Mouse (Mus musculus) embryonic facial prominence, embryonic 10.5 days (tissue): ENCODE results near the gene Olfr531. TPM values are rescaled to one million over a fixed set of nuclear protein-coding genes. Genes with fewer than 3 reads are reported as not detected.

Source experiments
- DNase-seq: peaks from one replicate; pipeline ENCODE4 v3.0.0-alpha.2; 2017; ENCODE audit warnings: low spot score
- H3K27ac ChIP-seq: fragments of 300-500 bp; sonication (generic); replicated peaks from 2 replicates; pipeline ENCODE4 v1.5.1; 2016; ENCODE audit warnings: mild to moderate bottlenecking
- H3K27me3 ChIP-seq: fragments of 300-500 bp; sonication (generic); replicated peaks from 2 replicates; pipeline ENCODE4 v1.6.1; 2016; ENCODE audit warnings: low read depth, mild to moderate bottlenecking; ENCODE audit not compliant: poor library complexity, severe bottlenecking
- H3K36me3 ChIP-seq: fragments of 300-500 bp; sonication (generic); replicated peaks from 2 replicates; pipeline ENCODE4 v1.6.1; 2016; ENCODE audit warnings: mild to moderate bottlenecking, moderate library complexity
- H3K4me1 ChIP-seq: fragments of 300-500 bp; sonication (generic); 2 replicates; pipeline ENCODE4 v1.6.1; 2016
- H3K4me3 ChIP-seq: fragments of 300-500 bp; sonication (generic); 2 replicates; pipeline ENCODE4 v1.5.1; 2016; ENCODE audit warnings: mild to moderate bottlenecking, moderate library complexity
- H3K9me3 ChIP-seq: fragments of 300-500 bp; sonication (generic); 2 replicates; pipeline ENCODE4 v1.6.1; 2016; ENCODE audit warnings: mild to moderate bottlenecking
- whole genome bisulfite sequencing: fragments of 180-500 bp; shearing (Covaris S2); methylation state at CpG from one replicate; pipeline ENCODE4 v1.1.7; 2016; 5-methylcytosine and 5-hydroxymethylcytosine counted together
- polyA plus RNA-seq: library from polyadenylated mRNA; unstranded; fragments of >200 nt; fragmentation: Nextera tagmentation; extraction: Ambion mirVana; gene quantifications from 2 replicates; pipeline ENCODE4 v1.2.1, GENCODE M21; 2016

The Olfr531 gene
- not detected in 2 replicates for polyA plus RNA-seq

GRCm38 (mm10) chr7:140402818-140403217 is at the start of gene Olfr531:
Gene Olfr531 (minus strand): TSS chr7:140402918.
- Histone ChIP-seq H3K27ac (no peak within 1 kb of the TSS), H3K36me3 (no peaks in the 10 kb centered on the region), H3K9me3 (no peaks in the 10 kb centered on the region), H3K27me3 (no peaks in the 10 kb centered on the region), H3K4me1 (no peaks in the 10 kb centered on the region), H3K4me3 (no peak within 1 kb of the TSS)
- 90% methylated on average over 1 of the region's 1 CpGs for WGBS
- no peak for DNase-seq

DNA sequence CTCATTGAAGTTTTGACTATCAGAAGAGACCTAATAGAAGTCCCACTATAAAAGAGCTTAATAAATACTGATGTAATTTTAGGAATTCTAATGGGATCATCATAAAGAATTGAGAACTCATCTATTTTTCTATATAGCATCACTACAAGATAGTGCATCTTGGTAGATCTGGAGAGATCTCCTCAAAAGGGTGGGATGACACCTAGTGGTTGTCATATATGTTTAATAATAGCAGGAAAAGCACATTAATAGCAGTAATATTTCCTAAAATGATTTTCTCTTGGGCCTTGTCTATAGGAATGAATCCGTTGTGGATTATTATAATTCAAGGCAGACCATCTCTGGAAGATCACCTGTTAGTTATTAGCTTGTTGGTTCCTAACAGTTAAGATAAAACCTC is 40.4 kb upstream of the Olfr531 start:
- Histone ChIP-seq H3K9me3 (no peaks in the 10 kb centered on the region), H3K4me1 (no peaks in the 10 kb centered on the region), H3K27ac (no peak overlapping the region), H3K27me3 (no peaks in the 10 kb centered on the region), H3K36me3 (no peaks in the 10 kb centered on the region), H3K4me3 (no peak overlapping the region)
- no peak for DNase-seq
- 84% methylated on average over 1 of the region's 1 CpGs for WGBS

- Histone ChIP-seq H3K9me3 (no peaks in the 10 kb centered on the region), H3K4me3 (no peak within 1 kb of the TSS), H3K36me3 (no peaks in the 10 kb centered on the region), H3K27me3 (no peaks in the 10 kb centered on the region), H3K4me1 (no peaks in the 10 kb centered on the region), H3K27ac (no peak within 1 kb of the TSS)
- WGBS: 90% methylated on average over 1 of the region's 1 CpGs
- no peak for DNase-seq
Measured at GRCm38 (mm10) chr7:140421539-140421938, 18.8 kb upstream of the Olfr531 start, which contains the start of gene Olfr532. Gene Olfr532 (minus strand): TSS chr7:140421639.

- Histone ChIP-seq H3K27ac (no peak overlapping the region), H3K9me3 (no peaks in the 10 kb centered on the region), H3K4me3 (no peak overlapping the region), H3K36me3 (no peaks in the 10 kb centered on the region), H3K4me1 (no peaks in the 10 kb centered on the region), H3K27me3 (no peaks in the 10 kb centered on the region)
- no peak for DNase-seq
- WGBS: 96% methylated on average over 2 of the region's 2 CpGs
Measured at GRCm38 (mm10) chr7:140376911-140377310, 25.8 kb downstream of the Olfr531 start.

DNA sequence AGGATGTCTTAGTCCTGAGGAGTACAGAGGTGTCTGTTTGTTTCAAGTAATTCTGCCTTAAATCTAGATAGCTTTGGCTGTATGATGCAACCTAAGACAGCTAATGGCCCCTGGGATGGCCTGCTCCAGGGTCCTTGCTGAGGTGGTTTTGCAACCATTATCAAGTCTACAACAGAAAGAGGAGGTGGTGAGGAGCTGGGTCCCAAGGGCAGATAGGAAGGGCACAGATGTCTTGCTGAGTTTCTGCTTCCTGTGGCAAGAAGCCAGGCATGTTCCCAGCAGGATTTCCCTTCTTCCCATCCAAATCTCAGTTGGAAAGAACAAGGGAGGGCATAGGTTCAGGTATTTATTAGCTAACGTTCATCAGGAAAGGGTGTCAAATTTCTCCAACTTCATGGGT is 26.5 kb downstream of the Olfr531 start, which contains the start of gene Olfr530:
Gene Olfr530, minus strand, starts transcription at position 101 of the 400 bp plus-strand sequence.
- no peaks in the 10 kb centered on the region for H3K27me3 ChIP-seq
- no peaks in the 10 kb centered on the region for H3K9me3 ChIP-seq
- 29% methylated on average over 1 of the region's 1 CpGs for WGBS
- no peak for DNase-seq
- no peak within 1 kb of the TSS for H3K4me3 ChIP-seq
- H3K27ac ChIP-seq: no peak within 1 kb of the TSS
- no peaks in the 10 kb centered on the region for H3K4me1 ChIP-seq
- H3K36me3 ChIP-seq: no peaks in the 10 kb centered on the region

DNA sequence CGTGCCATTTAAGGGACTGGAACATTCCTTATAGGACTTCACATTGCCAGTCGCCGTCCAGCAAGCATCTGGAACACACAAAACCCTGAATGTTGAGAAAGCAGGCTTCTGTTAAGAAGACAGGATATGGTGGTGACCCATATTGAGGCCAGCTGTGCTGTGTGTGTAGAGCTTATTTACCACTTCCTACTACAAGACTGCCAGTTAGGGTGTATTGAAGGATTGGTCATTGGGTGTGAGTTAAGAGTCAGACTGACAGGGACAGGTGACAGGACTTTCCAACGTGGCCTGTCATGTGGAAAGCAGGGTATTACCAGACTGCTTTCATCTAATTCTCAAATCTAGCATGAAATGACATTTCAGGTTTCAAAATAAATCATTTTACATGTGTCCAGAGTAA is 28.4 kb downstream of the Olfr531 start:
- DNase-seq: no peak
- no peak overlapping the region for H3K27ac ChIP-seq
- H3K36me3 ChIP-seq: no peaks in the 10 kb centered on the region
- no peaks in the 10 kb centered on the region for H3K27me3 ChIP-seq
- WGBS: 80% methylated on average over 4 of the region's 4 CpGs
- H3K9me3 ChIP-seq: no peaks in the 10 kb centered on the region
- no peak overlapping the region for H3K4me3 ChIP-seq
- no peaks in the 10 kb centered on the region for H3K4me1 ChIP-seq

DNA sequence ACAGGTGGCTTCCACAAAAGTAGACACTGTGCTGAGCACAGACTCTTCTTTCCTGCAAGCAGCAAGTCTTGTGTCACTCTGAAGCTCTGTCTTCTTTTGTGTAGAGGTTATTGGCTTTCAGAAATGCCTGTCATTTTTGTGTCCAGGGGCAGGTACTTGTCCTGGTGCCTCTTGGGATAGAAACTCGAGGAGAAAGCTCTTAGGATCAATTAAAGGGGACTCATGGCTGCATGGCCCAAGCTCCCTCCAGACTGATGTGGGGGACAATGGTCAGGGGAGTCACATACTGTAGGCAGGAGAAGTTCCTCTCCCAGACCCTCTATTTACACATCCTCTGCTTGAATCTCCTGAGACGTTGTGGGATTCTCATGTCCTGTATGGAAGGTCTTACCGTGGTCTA is 41.1 kb downstream of the Olfr531 start, which contains the start of gene Olfr60:
Gene Olfr60, minus strand, starts transcription at position 101 of the 400 bp plus-strand sequence.
- Histone ChIP-seq H3K9me3 (no peaks in the 10 kb centered on the region), H3K27me3 (no peaks in the 10 kb centered on the region), H3K4me3 (no peak within 1 kb of the TSS), H3K36me3 (no peaks in the 10 kb centered on the region), H3K4me1 (no peaks in the 10 kb centered on the region), H3K27ac (no peak within 1 kb of the TSS)
- no peak for DNase-seq
- 69% methylated on average over 3 of the region's 3 CpGs for WGBS

Other genes with a start within 250 kb of the Olfr531 start
- 0.15 and 0.67 TPM in 2 replicates for gene Sprn, start 248.0 kb downstream of the Olfr531 start, polyA plus RNA-seq
- not detected in 2 replicates for gene Olfr522, start 238.2 kb downstream of the Olfr531 start, polyA plus RNA-seq
- gene Olfr523, start 229.7 kb downstream of the Olfr531 start, polyA plus RNA-seq: not detected in 2 replicates
- gene Olfr524, start 197.0 kb downstream of the Olfr531 start, polyA plus RNA-seq: not detected in 2 replicates
- gene Cd163l1, start 184.7 kb downstream of the Olfr531 start, polyA plus RNA-seq: not detected in 2 replicates
- gene 5830411N06Rik, start 155.6 kb downstream of the Olfr531 start, polyA plus RNA-seq: not detected in 2 replicates
- gene Olfr525, start 82.1 kb downstream of the Olfr531 start, polyA plus RNA-seq: 0.03 TPM in 1 of 2 replicates, not detected in the other
- gene Olfr527, start 68.9 kb downstream of the Olfr531 start, polyA plus RNA-seq: not detected in 2 replicates
- gene Olfr60, start 41.2 kb downstream of the Olfr531 start, polyA plus RNA-seq: not detected in 2 replicates
- not detected in 2 replicates for gene Olfr530, start 26.6 kb downstream of the Olfr531 start, polyA plus RNA-seq
- gene Olfr532, start 18.7 kb upstream of the Olfr531 start, polyA plus RNA-seq: not detected in 2 replicates
- not detected in 2 replicates for gene Olfr533, start 60.5 kb upstream of the Olfr531 start, polyA plus RNA-seq
- not detected in 2 replicates for gene Olfr535, start 81.3 kb upstream of the Olfr531 start, polyA plus RNA-seq
- gene Olfr536, start 104.5 kb upstream of the Olfr531 start, polyA plus RNA-seq: not detected in 2 replicates
- not detected in 2 replicates for gene Olfr538, start 165.0 kb upstream of the Olfr531 start, polyA plus RNA-seq
- gene Olfr46, start 198.4 kb upstream of the Olfr531 start, polyA plus RNA-seq: 0.01 TPM in 1 of 2 replicates, not detected in the other
- gene Olfr61, start 226.1 kb upstream of the Olfr531 start, polyA plus RNA-seq: not detected in 2 replicates
- gene Olfr53, start 243.5 kb upstream of the Olfr531 start, polyA plus RNA-seq: not detected in 2 replicates